Mouse (Mus musculus) thymus, adult 18-20 months (tissue): ENCODE measurements around the gene Baiap2l2.

ENCODE experiments used
- DNase-seq, 2 experiments: peaks; one replicate each; pipeline ENCODE4 v3.0.0; 2022; ENCODE audit warnings: mixed read lengths in 2 of 2

Gene Baiap2l2

GRCm38 (mm10) chr15:79285399-79285798 lies at the start of gene Baiap2l2:
Baiap2l2 (minus strand) TSS chr15:79285537.
- DNase-seq: no peak

- DNase-seq: no peak
These were observed 48.1 kb upstream of the Baiap2l2 start for GRCm38 (mm10) chr15:79333409-79333808.

- DNase-seq: no peak
These were observed 45.2 kb upstream of the Baiap2l2 start for GRCm38 (mm10) chr15:79330521-79330920.

- DNase-seq: no peak
These were observed 44.6 kb upstream of the Baiap2l2 start for GRCm38 (mm10) chr15:79329979-79330363.

- no peak for DNase-seq
These were observed 44.1 kb upstream of the Baiap2l2 start for GRCm38 (mm10) chr15:79329346-79329978.

GRCm38 (mm10) chr15:79328939-79329275 lies 43.6 kb upstream of the Baiap2l2 start:
- no peak for DNase-seq

- DNase-seq: peak; percentile 96 to 98
These were observed 43.0 kb upstream of the Baiap2l2 start, which contains the start of gene Pla2g6 for GRCm38 (mm10) chr15:79328058-79328938. Pla2g6 (minus strand) TSS chr15:79328390.

GRCm38 (mm10) chr15:79326971-79327961 lies 41.9 kb upstream of the Baiap2l2 start:
- peak in 1 of 2 experiments; percentile 53 for DNase-seq

GRCm38 (mm10) chr15:79326264-79326663 lies 40.9 kb upstream of the Baiap2l2 start:
- DNase-seq: no peak

- DNase-seq: no peak
These were observed 40.4 kb upstream of the Baiap2l2 start for GRCm38 (mm10) chr15:79325742-79326141.

- DNase-seq: no peak
These were observed 39.0 kb upstream of the Baiap2l2 start for GRCm38 (mm10) chr15:79324373-79324772.

- DNase-seq: peak in 1 of 2 experiments; percentile 22
These were observed 38.4 kb upstream of the Baiap2l2 start for GRCm38 (mm10) chr15:79323791-79324155.

GRCm38 (mm10) chr15:79322991-79323790 lies 37.9 kb upstream of the Baiap2l2 start:
- DNase-seq: peak; percentile 74 to 85

- peak; percentile 77 to 85 for DNase-seq
These were observed 37.1 kb upstream of the Baiap2l2 start for GRCm38 (mm10) chr15:79322281-79322990.

- no peak for DNase-seq
These were observed 36.4 kb upstream of the Baiap2l2 start for GRCm38 (mm10) chr15:79321733-79322190.

GRCm38 (mm10) chr15:79313848-79314369 lies 28.6 kb upstream of the Baiap2l2 start:
- DNase-seq: no peak

GRCm38 (mm10) chr15:79307861-79308260 lies 22.5 kb upstream of the Baiap2l2 start:
- DNase-seq: no peak

GRCm38 (mm10) chr15:79306043-79306637 lies 20.8 kb upstream of the Baiap2l2 start:
- no peak for DNase-seq

- DNase-seq: no peak
These were observed 19.5 kb upstream of the Baiap2l2 start for GRCm38 (mm10) chr15:79304832-79305231.

GRCm38 (mm10) chr15:79303725-79304124 lies 18.4 kb upstream of the Baiap2l2 start:
- peak in 1 of 2 experiments; percentile 23 for DNase-seq
